Mouse (Mus musculus) midbrain, embryonic 12.5 days (tissue): ENCODE results near the gene Gli2. TPM values are rescaled to one million over a fixed set of nuclear protein-coding genes. Genes with fewer than 3 reads are reported as not detected.

ENCODE experiments used
- ATAC-seq: fragments of 200-750 bp; cut with Nextera tagmentation; 2 replicates; pipeline ENCODE4 v1.8.0; 2017; ENCODE audit warnings: low read depth, moderate TSS enrichment, moderate library complexity; ENCODE audit not compliant: low FRiP score
- H3K27ac ChIP-seq: fragments of 300-500 bp; sonication (generic); replicated peaks from 2 replicates; pipeline ENCODE4 v1.5.1; 2016; ENCODE audit warnings: mild to moderate bottlenecking
- H3K27me3 ChIP-seq: fragments of 300-500 bp; sonication (generic); 2 replicates; pipeline ENCODE4 v1.6.1; 2016; ENCODE audit warnings: mild to moderate bottlenecking
- H3K36me3 ChIP-seq: fragments of 300-500 bp; sonication (generic); 2 replicates; pipeline ENCODE4 v1.6.1; 2016
- H3K4me1 ChIP-seq: fragments of 300-500 bp; sonication (generic); 2 replicates; pipeline ENCODE4 v1.6.1; 2016
- H3K4me2 ChIP-seq: fragments of 300-500 bp; sonication (generic); replicated peaks from 2 replicates; pipeline ENCODE4 v1.6.1; 2016; ENCODE audit warnings: mild to moderate bottlenecking, moderate library complexity
- H3K4me3 ChIP-seq: fragments of 300-500 bp; sonication (generic); 2 replicates; pipeline ENCODE4 v1.5.1; 2016; ENCODE audit warnings: mild to moderate bottlenecking
- H3K9ac ChIP-seq: fragments of 300-500 bp; sonication (generic); replicated peaks from 2 replicates; pipeline ENCODE4 v1.6.1; 2016; ENCODE audit warnings: mild to moderate bottlenecking, moderate library complexity
- H3K9me3 ChIP-seq: fragments of 300-500 bp; sonication (generic); 2 replicates; pipeline ENCODE4 v1.6.1; 2016; ENCODE audit warnings: mild to moderate bottlenecking
- WGBS: fragments of 180-500 bp; shearing (Covaris S2); methylation state at CpG from one replicate; pipeline ENCODE4 v1.1.7; 2016; 5-methylcytosine and 5-hydroxymethylcytosine counted together
- polyA plus RNA-seq: library from polyadenylated mRNA; unstranded; fragments of >200 nt; fragmentation: Nextera tagmentation; extraction: Ambion mirVana; gene quantifications from 2 replicates; pipeline ENCODE4 v1.2.1, GENCODE M21; 2016

The Gli2 gene
- polyA plus RNA-seq, 1 experiment from 2014 or later = 8.6 TPM

DNA sequence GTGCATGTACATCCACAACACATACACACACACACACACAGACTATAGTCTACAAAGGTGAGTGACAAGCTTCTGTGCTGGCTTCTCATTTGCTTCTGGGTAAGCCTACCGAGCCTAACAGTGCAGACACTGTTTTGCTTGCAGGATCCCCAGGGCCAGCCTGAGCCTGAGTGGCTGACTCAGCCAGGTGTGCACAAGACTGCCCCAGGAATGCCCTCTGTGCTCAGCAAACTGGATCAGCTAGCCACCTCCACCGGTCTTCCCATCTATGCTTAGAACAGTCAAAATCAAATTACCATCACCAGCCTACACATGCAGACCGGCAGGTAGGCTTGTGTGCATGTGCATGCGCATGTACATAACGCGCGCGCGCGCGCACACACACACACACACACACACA lies 97.6 kb downstream of the Gli2 start:
- WGBS = 96% methylated on average over 11 of the region's 11 CpGs
- H3K27me3 ChIP-seq = no peaks in the 10 kb centered on the region
- no peaks in the 10 kb centered on the region for H3K9me3 ChIP-seq
- ATAC-seq = no peak
- H3K27ac ChIP-seq = peak overlapping the region; percentile 56; the same call in 1 of the 2 replicates
- no peak overlapping the region for H3K9ac ChIP-seq
- no peak overlapping the region for H3K4me3 ChIP-seq
- peaks cover 29% of the 10 kb centered on the region for H3K4me1 ChIP-seq
- no peaks in the 10 kb centered on the region for H3K36me3 ChIP-seq
- H3K4me2 ChIP-seq = no peak overlapping the region

DNA sequence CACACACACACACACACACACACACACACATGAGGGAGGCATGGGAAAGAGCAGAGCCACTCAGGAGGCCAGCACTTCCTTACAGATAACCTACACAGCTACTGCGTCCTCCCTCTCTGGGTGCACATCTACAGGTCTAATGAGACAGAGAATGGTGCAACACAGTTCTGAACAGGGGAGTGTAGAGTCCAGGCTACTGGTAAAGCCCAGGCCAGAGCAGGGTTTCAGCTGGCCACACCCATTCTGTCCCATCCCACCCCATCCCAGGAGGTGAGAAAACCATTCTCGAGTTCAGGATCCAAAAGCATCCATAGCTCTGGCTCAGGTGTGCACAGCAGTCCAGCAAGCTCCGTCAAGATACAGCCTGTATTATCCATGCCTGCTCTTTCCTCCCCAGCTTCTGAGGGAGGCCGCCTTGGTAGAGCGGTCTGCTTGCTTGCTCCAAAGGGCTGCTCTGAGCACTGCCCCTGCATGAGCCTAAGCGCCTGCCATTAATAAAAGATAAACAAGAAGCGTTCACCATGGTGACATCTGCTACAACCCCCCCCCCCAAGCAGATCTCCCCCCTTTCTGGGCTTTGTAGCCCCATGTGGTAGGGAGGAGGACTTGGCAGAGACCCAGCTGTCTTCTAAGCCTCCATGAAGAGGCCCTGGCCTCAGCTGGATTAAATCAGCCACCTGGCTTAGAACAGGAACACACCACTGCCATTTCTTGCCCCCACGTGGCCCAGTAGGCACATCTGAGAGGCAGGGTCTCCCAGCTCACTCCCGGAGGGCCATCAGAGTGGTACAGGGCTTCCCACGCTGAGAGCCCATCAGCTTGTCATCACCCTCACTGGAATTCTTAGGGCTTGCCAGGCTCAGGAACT lies 98.8 kb downstream of the Gli2 start:
- ATAC-seq = peak; percentile 88
- WGBS = 47% methylated on average over 10 of the region's 10 CpGs
- H3K4me3 ChIP-seq = no peak overlapping the region
- no peaks in the 10 kb centered on the region for H3K27me3 ChIP-seq
- peak overlapping the region; percentile 56 for H3K27ac ChIP-seq
- no peaks in the 10 kb centered on the region for H3K36me3 ChIP-seq
- no peak overlapping the region for H3K4me2 ChIP-seq
- H3K9me3 ChIP-seq = no peaks in the 10 kb centered on the region
- peaks cover 29% of the 10 kb centered on the region for H3K4me1 ChIP-seq
- H3K9ac ChIP-seq = no peak overlapping the region

DNA sequence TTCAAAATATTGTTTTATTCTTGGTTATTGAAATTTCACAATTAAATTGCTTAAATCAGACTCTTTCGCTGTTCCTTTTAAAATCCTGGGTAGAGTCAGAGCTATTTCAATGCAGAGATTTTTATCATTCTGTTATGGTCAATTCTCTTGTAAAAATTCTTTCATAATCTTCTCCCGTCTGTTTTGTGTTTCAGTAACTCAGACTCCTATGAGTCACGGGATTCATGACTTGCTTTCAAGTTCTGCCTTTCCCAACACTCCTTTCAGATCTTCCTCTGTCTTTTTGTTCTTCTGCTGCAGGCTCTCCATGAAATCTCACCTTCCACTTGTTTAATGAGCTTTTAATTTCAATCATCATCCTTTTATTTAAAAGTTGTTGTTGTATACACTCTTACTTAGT lies 100.4 kb downstream of the Gli2 start:
- Histone ChIP-seq H3K36me3 (peaks cover 9% of the 10 kb centered on the region; the same call in 1 of the 2 replicates), H3K4me1 (peaks cover 29% of the 10 kb centered on the region), H3K9ac (no peak overlapping the region), H3K9me3 (no peaks in the 10 kb centered on the region), H3K27ac (no peak overlapping the region), H3K27me3 (no peaks in the 10 kb centered on the region), H3K4me2 (no peak overlapping the region), H3K4me3 (no peak overlapping the region)
- ATAC-seq = no peak
- 79% methylated on average over 3 of the region's 3 CpGs for WGBS

- Histone ChIP-seq H3K27me3 (no peaks in the 10 kb centered on the region), H3K4me1 (peaks cover 29% of the 10 kb centered on the region), H3K9me3 (no peaks in the 10 kb centered on the region), H3K27ac (no peak overlapping the region), H3K36me3 (peaks cover 9% of the 10 kb centered on the region; the same call in 1 of the 2 replicates), H3K4me2 (no peak overlapping the region), H3K4me3 (no peak overlapping the region), H3K9ac (no peak overlapping the region)
- ATAC-seq = no peak
- WGBS = 69% methylated on average over 4 of the region's 5 CpGs
Measured at GRCm38 (mm10) chr1:118952318-118952717, 101.1 kb downstream of the Gli2 start.

DNA sequence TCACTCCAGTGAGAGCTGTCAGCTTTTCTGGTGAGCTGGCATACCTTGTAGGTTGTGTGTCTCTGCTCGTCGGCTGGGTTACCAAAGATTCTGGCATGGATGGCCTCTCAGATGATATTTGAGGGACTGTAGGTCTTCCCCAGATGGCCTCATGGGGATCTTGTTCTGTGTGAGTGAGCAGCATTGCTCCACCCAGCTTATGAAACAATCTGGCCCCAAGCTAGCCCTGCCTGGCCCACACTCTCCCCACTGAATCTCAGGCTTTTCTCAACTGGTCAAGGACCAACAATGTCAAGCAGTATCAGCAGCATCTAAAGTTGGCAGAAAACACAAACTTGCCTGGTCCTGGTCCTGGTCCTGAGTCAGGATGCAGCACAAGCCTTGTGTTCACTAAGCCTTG lies 105.0 kb downstream of the Gli2 start:
- no peaks in the 10 kb centered on the region for H3K4me1 ChIP-seq
- H3K27ac ChIP-seq = no peak overlapping the region
- H3K36me3 ChIP-seq = peaks cover 9% of the 10 kb centered on the region; the same call in 1 of the 2 replicates
- H3K9me3 ChIP-seq = no peaks in the 10 kb centered on the region
- H3K4me3 ChIP-seq = no peak overlapping the region
- H3K9ac ChIP-seq = no peak overlapping the region
- no peaks in the 10 kb centered on the region for H3K27me3 ChIP-seq
- 71% methylated on average over 2 of the region's 2 CpGs for WGBS
- ATAC-seq = no peak
- no peak overlapping the region for H3K4me2 ChIP-seq

DNA sequence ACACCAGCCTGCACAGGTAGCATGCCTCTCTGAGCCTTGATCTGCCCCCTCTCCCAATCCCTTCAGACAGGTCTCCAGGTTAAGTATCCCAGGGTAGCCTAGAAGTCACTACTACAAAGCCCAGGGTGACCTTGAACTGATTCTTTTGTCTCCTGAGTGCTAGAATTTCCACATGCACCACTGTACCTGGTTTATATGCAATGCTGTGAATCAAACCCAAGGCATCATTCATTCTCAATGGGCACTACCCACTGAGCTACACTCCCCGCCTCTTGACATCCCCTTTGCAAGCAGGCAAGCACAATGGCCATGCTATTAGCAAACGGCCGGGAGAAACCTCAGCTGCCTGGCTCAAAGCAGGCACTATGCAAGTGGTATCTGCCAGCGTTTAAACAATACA lies 106.2 kb downstream of the Gli2 start:
- ATAC-seq = no peak
- H3K9ac ChIP-seq = no peak overlapping the region
- WGBS = 85% methylated on average over 4 of the region's 4 CpGs

GRCm38 (mm10) chr1:118941336-118941735 lies 112.1 kb downstream of the Gli2 start:
- Histone ChIP-seq H3K9me3 (no peaks in the 10 kb centered on the region), H3K9ac (no peak overlapping the region), H3K4me2 (no peak overlapping the region), H3K4me1 (peaks cover 24% of the 10 kb centered on the region), H3K27ac (peak overlapping the region; percentile 36; the same call in 1 of the 2 replicates), H3K36me3 (no peaks in the 10 kb centered on the region), H3K4me3 (no peak overlapping the region), H3K27me3 (no peaks in the 10 kb centered on the region; the same call in 1 of the 2 replicates)
- no peak; the same call in 1 of the 2 replicates for ATAC-seq
- 61% methylated on average over 8 of the region's 8 CpGs for WGBS

More for the DNA sequence above, 106.2 kb downstream of the Gli2 start:
- Histone ChIP-seq H3K27me3 (no peaks in the 10 kb centered on the region; the same call in 1 of the 2 replicates), H3K4me2 (no peak overlapping the region), H3K36me3 (peaks cover 9% of the 10 kb centered on the region; the same call in 1 of the 2 replicates), H3K9me3 (no peaks in the 10 kb centered on the region), H3K27ac (no peak overlapping the region), H3K4me3 (no peak overlapping the region), H3K4me1 (no peaks in the 10 kb centered on the region)

GRCm38 (mm10) chr1:118940269-118940840 lies 113.1 kb downstream of the Gli2 start:
- no peaks in the 10 kb centered on the region for H3K36me3 ChIP-seq
- 37% methylated on average over 5 of the region's 5 CpGs for WGBS
- H3K27ac ChIP-seq = no peak overlapping the region
- no peak overlapping the region for H3K9ac ChIP-seq
- H3K4me2 ChIP-seq = no peak overlapping the region
- no peaks in the 10 kb centered on the region; the same call in 1 of the 2 replicates for H3K27me3 ChIP-seq
- H3K4me3 ChIP-seq = no peak overlapping the region
- H3K9me3 ChIP-seq = no peaks in the 10 kb centered on the region
- no peak for ATAC-seq
- H3K4me1 ChIP-seq = peaks cover 33% of the 10 kb centered on the region

- Histone ChIP-seq H3K9me3 (no peaks in the 10 kb centered on the region), H3K4me1 (peaks cover 35% of the 10 kb centered on the region), H3K4me2 (no peak overlapping the region), H3K27me3 (no peaks in the 10 kb centered on the region; the same call in 1 of the 2 replicates), H3K27ac (no peak overlapping the region), H3K36me3 (no peaks in the 10 kb centered on the region), H3K4me3 (no peak overlapping the region), H3K9ac (no peak overlapping the region)
- WGBS = 67% methylated on average over 4 of the region's 4 CpGs
- ATAC-seq = no peak
Measured at GRCm38 (mm10) chr1:118938206-118938605, 115.2 kb downstream of the Gli2 start.

DNA sequence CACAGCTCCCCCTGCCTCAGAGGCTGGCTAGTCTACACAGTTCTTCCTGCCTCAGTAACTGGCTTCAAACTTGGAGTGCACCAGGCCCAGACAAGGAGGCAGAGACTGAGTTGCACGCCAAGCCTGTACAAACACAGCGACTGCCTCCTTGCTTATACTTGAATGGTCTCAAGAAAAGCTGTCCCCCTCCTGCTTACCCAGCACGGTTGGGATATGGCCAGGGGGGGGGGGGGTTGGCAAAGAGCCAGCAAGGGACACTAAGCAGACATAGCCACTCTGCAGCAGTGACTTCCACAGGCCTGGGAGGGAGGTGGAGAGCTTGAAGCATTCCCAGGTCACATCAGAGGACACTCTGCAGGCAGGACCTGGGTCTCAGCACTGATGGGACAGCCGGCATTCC lies 117.3 kb downstream of the Gli2 start:
- H3K9ac ChIP-seq = 0 out of 2 replicates have a peak overlapping the region, but pooled peaks have one; percentile 11
- no peaks in the 10 kb centered on the region for H3K36me3 ChIP-seq
- no peaks in the 10 kb centered on the region for H3K27me3 ChIP-seq
- H3K9me3 ChIP-seq = no peaks in the 10 kb centered on the region
- no peak overlapping the region for H3K4me3 ChIP-seq
- WGBS = 22% methylated on average over 4 of the region's 4 CpGs
- no peak; the same call in 1 of the 2 replicates for ATAC-seq
- peak overlapping the region; percentile 35; the same call in 1 of the 2 replicates for H3K27ac ChIP-seq
- H3K4me1 ChIP-seq = peaks cover 30% of the 10 kb centered on the region
- no peak overlapping the region for H3K4me2 ChIP-seq

DNA sequence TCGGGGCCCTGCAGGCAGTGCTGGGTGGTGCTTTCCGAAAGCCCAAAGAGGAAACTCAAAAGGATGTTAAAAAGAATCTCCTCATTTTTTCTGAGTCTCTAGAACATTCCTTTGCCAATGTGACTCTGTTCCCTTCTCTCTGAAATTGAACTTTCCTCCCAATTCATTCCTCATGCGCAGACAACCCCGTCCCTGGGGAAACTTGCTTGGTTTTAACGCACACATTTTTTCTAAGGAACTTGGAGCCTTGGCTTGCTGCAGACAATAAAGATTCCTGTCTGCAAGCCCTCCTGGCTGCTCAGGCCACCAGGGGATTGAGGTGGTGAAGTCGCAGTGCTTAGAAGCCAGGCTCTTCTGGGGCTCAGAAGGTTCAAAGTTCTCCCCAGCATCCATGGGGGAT lies 117.9 kb downstream of the Gli2 start:
- ATAC-seq = no peak
- no peaks in the 10 kb centered on the region for H3K9me3 ChIP-seq
- WGBS = 57% methylated on average over 6 of the region's 6 CpGs
- no peak overlapping the region for H3K9ac ChIP-seq
- H3K27me3 ChIP-seq = no peaks in the 10 kb centered on the region
- no peak overlapping the region for H3K4me2 ChIP-seq
- H3K4me3 ChIP-seq = no peak overlapping the region
- H3K27ac ChIP-seq = no peak overlapping the region
- H3K36me3 ChIP-seq = no peaks in the 10 kb centered on the region
- peaks cover 24% of the 10 kb centered on the region for H3K4me1 ChIP-seq

DNA sequence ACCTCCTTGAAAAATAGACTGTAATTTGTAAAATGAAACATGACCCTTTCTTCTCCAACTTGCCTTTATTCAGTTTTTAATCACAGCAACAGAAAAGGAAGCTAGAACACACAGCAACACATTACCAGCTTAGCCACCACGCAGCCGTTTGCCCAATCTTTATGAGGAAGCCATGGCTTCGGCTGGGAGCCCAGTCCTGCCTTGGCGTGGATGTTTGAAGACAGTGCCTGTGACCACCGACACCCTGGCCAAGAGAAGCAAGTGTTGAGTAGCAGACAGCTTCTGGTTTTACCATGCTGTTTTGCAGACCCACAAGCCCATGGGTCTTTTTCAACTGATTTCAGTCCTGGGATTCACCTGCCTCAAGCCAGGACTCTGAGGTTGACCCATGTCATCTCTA lies 121.3 kb downstream of the Gli2 start:
- H3K4me2 ChIP-seq = no peak overlapping the region
- no peaks in the 10 kb centered on the region for H3K36me3 ChIP-seq
- 84% methylated on average over 5 of the region's 5 CpGs for WGBS
- H3K27ac ChIP-seq = no peak overlapping the region
- peaks cover 16% of the 10 kb centered on the region for H3K4me1 ChIP-seq
- H3K4me3 ChIP-seq = no peak overlapping the region
- no peaks in the 10 kb centered on the region; the same call in 1 of the 2 replicates for H3K27me3 ChIP-seq
- no peak overlapping the region for H3K9ac ChIP-seq
- no peak for ATAC-seq
- H3K9me3 ChIP-seq = no peaks in the 10 kb centered on the region
